Mouse (Mus musculus): ENCODE results near the gene Tmem14c.

DNA sequence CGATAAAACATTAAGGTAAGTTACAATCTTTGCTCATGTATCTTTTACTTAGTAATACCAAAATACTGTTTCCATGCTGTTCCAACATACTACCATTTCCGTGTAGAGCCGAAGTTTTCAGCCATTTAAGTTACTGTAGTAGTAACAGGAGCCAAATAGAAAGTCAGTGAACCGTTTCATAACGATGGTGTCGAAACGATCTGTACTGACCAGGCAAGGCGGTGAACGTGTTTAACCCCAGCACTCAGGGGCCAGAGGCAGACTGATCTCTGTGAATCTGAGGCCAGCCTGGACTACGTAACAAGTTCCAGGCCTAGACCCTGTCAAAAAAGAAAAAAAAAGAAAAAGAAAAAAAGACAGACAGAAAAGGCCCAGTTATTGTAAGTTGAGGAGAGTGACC is 7.8 kb upstream of the Tmem14c start:
- TF ChIP-seq CTCF (IDR thresholded peaks at IDR 0.05; ENCODE audit: extremely low read depth, insufficient read depth, low read length): no peak
- TF ChIP-seq POLR2A (IDR thresholded peaks at IDR 0.05; ENCODE audit: extremely low read depth, insufficient read depth, low read length): no peak

All from cortical plate, adult 2 months (tissue).